Mouse (Mus musculus): Measurements from ENCODE around the gene Vmn1r67. TPM values are rescaled to one million over a fixed set of nuclear protein-coding genes. Genes with fewer than 3 reads are reported as not detected.

The Vmn1r67 gene
- polyA plus RNA-seq (2014; fragmentation: Nextera tagmentation; extraction: Ambion mirVana), result not detected in 2 replicates

DNA sequence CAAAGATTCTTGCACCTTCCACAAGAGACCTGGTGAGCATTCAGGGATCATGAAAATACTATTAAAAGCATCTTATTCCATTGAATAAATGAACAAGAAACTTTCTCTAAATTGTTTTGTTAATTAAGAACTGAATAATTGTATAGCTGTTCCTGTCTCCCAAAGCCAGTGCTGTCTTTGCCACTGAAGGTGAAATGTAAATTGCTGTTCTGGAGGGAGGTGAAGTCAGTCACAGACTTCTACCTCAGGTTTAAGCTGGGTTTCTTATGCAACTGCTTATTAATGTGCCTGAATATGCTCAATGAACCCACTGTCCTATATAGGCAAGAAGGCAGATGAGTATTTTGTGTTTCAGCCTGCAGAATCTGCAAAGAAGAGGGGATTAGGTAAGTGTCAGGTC is at the start of gene Vmn1r67:
Gene Vmn1r67, plus strand, starts transcription at position 301 of the 400 bp plus-strand sequence.
- no peak within 1 kb of the TSS for H3K4me2 ChIP-seq
- H3K4me1 ChIP-seq (ENCODE audit: control insufficient read depth, insufficient read depth, low read length), result no peaks in the 10 kb centered on the region
- no peak within 1 kb of the TSS for H3K27ac ChIP-seq (ENCODE audit: low read depth, low read length)
- H3K9me3 ChIP-seq (replicated peaks; ENCODE audit: control insufficient read depth, low read length), result peaks cover 9% of the 10 kb centered on the region
- no peak within 1 kb of the TSS for H3K9ac ChIP-seq (ENCODE audit: low read depth, low read length)
- no peak for ATAC-seq (replicated peaks; ENCODE audit: insufficient number of reproducible peaks, low FRiP score, low TSS enrichment)
- H3K4me3 ChIP-seq (ENCODE audit: low read depth, low read length), result no peak within 1 kb of the TSS
- H3K27me3 ChIP-seq (ENCODE audit: control insufficient read depth, insufficient read depth, low read length), result no peaks in the 10 kb centered on the region
- H3K36me3 ChIP-seq (ENCODE audit: control insufficient read depth, insufficient read depth, low read length), result no peaks in the 10 kb centered on the region

DNA sequence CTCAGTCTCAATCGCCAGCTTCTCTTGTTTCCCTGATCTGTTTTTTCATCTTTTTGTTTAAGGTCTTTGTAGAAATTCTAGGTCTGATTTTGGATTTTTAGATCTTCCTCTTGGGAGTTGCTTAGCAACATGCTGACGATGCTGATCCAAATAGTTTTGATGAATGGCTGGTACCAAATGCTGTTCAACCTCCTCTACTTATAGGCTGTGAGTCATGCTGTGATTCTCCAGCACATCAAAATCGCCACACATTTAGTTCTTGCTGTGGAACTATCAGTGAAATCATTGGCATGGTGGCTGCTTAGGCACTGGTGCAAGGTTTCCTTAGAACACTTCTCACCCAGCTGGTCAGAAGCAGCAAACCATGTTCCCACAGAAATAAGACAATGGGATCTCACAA is 15.0 kb downstream of the Vmn1r67 start:
- no peak overlapping the region for H3K4me2 ChIP-seq

DNA sequence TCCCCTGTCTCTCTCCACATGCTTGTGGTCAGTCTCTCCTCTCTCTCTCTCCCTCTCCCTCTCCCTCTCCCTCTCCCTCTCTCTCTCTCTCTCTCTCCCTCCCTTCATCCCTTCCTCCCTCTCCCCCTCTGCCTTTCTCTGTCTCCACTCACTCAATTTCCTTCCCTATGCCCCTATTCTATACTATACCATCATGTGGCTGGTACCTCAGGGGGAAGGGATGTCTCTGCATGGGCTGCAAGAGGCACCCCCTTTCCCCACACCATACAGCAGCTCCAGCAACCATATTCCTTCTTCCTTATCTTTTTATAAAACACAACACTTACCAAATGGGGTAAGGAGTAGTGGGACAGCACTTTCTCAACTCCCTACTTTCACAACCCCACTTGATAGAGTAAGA is 36.7 kb downstream of the Vmn1r67 start:
- Histone ChIP-seq H3K27ac (ENCODE audit: low read depth, low read length) (no peak overlapping the region), H3K4me1 (ENCODE audit: control insufficient read depth, insufficient read depth, low read length) (no peaks in the 10 kb centered on the region), H3K27me3 (ENCODE audit: control insufficient read depth, insufficient read depth, low read length) (no peaks in the 10 kb centered on the region), H3K4me3 (ENCODE audit: low read depth, low read length) (no peak overlapping the region), H3K4me2 (no peak overlapping the region), H3K9me3 (replicated peaks; ENCODE audit: control insufficient read depth, low read length) (0 out of 2 replicates have a peak, but pooled peaks cover 3% of the 10 kb centered on the region), H3K9ac (ENCODE audit: low read depth, low read length) (no peak overlapping the region), H3K36me3 (ENCODE audit: control insufficient read depth, insufficient read depth, low read length) (no peaks in the 10 kb centered on the region)
- ATAC-seq (replicated peaks; ENCODE audit: insufficient number of reproducible peaks, low FRiP score, low TSS enrichment), result no peak

More for the DNA sequence above, 15.0 kb downstream of the Vmn1r67 start:
- Histone ChIP-seq H3K4me3 (ENCODE audit: low read depth, low read length) (no peak overlapping the region), H3K27ac (ENCODE audit: low read depth, low read length) (no peak overlapping the region), H3K9ac (ENCODE audit: low read depth, low read length) (no peak overlapping the region), H3K27me3 (ENCODE audit: control insufficient read depth, insufficient read depth, low read length) (no peaks in the 10 kb centered on the region), H3K36me3 (ENCODE audit: control insufficient read depth, insufficient read depth, low read length) (no peaks in the 10 kb centered on the region), H3K4me1 (ENCODE audit: control insufficient read depth, insufficient read depth, low read length) (no peaks in the 10 kb centered on the region), H3K9me3 (replicated peaks; ENCODE audit: control insufficient read depth, low read length) (peaks cover 14% of the 10 kb centered on the region; the same call in 1 of the 2 replicates)
- ATAC-seq (replicated peaks; ENCODE audit: insufficient number of reproducible peaks, low FRiP score, low TSS enrichment), result no peak
- 59% methylated on average over 3 of the region's 3 CpGs for WGBS (ENCODE audit: insufficient replicate concordance)

DNA sequence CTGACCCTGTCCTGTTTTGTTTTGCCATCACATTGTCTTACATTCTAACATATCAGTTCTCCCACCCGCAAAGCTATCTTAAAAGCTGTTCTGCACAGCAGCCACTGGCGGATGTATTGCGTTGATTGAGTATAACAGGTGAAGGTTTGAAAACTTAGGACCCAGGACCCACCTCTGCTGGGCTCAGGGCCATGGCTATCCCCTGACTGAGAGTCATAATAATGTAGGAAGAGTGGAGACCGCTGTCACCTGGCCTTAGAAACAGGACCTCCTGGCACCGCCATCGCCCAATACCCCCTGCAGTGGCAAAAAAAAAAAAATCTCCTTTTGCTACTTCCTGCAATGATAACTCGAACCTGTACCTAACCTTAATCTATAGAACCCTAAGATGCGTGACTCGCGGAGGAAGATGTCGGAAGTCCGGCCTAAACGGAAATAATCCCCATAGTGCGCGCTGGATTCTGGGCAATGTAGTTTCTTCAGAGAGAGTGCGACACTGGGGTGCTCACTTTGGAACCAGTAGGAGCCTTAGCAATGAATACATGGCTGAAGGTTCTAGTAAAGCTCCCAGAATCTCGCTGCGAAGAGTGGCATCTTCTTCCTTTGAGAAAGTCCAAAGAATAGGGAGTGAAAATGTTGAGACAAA is 37.6 kb downstream of the Vmn1r67 start:
- H3K4me2 ChIP-seq, result peak overlapping the region; percentile 22; the same call in 1 of the 2 replicates
- H3K27ac ChIP-seq (ENCODE audit: low read depth, low read length), result no peak overlapping the region
- no peaks in the 10 kb centered on the region for H3K36me3 ChIP-seq (ENCODE audit: control insufficient read depth, insufficient read depth, low read length)
- ATAC-seq (replicated peaks; ENCODE audit: insufficient number of reproducible peaks, low FRiP score, low TSS enrichment), result no peak
- 0 out of 2 replicates have a peak, but pooled peaks cover 3% of the 10 kb centered on the region for H3K9me3 ChIP-seq (replicated peaks; ENCODE audit: control insufficient read depth, low read length)
- H3K9ac ChIP-seq (ENCODE audit: low read depth, low read length), result no peak overlapping the region
- no peaks in the 10 kb centered on the region for H3K27me3 ChIP-seq (ENCODE audit: control insufficient read depth, insufficient read depth, low read length)
- H3K4me3 ChIP-seq (ENCODE audit: low read depth, low read length), result no peak overlapping the region
- WGBS (ENCODE audit: insufficient replicate concordance), result 58% methylated on average over 18 of the region's 18 CpGs
- no peaks in the 10 kb centered on the region for H3K4me1 ChIP-seq (ENCODE audit: control insufficient read depth, insufficient read depth, low read length)

- Histone ChIP-seq H3K9ac (ENCODE audit: low read depth, low read length) (peak within 1 kb of the TSS; percentile 83), H3K36me3 (ENCODE audit: control insufficient read depth, insufficient read depth, low read length) (peaks cover 20% of the 10 kb centered on the region), H3K27me3 (ENCODE audit: control insufficient read depth, insufficient read depth, low read length) (no peaks in the 10 kb centered on the region), H3K9me3 (replicated peaks; ENCODE audit: control insufficient read depth, low read length) (no peaks in the 10 kb centered on the region), H3K4me3 (ENCODE audit: low read depth, low read length) (peak within 1 kb of the TSS; percentile 70), H3K4me1 (ENCODE audit: control insufficient read depth, insufficient read depth, low read length) (0 out of 2 replicates have a peak, but pooled peaks cover 5% of the 10 kb centered on the region), H3K4me2 (peak within 1 kb of the TSS; percentile 73), H3K27ac (ENCODE audit: low read depth, low read length) (no peak within 1 kb of the TSS)
- ATAC-seq (replicated peaks; ENCODE audit: insufficient number of reproducible peaks, low FRiP score, low TSS enrichment), result peak; percentile 94
- WGBS (ENCODE audit: insufficient replicate concordance), result 2% methylated on average over 33 of the region's 33 CpGs
These were observed 51.8 kb downstream of the Vmn1r67 start, which contains the start of gene Zik1 for GRCm38 (mm10) chr7:10494786-10495521. Gene Zik1 (minus strand): TSS chr7:10495394.

DNA sequence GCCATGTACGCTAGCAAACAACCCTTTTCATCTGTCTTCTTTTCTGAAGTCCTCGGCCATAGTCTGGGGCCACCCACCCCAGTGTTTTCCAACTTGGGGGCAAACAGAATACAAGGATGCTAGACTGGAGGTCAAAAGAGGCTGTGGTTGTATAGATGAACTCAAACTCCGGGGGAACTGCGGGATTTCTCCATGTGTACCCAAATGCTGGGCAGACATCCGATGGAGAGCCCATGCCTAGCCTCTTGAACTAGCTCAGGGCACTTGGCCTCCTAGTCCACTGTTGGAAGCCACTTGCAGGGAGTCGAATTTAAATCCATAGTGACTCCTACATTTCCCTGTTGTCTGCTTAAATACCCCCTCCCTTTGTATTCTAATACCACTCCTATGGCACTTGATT is 52.4 kb downstream of the Vmn1r67 start:
- Histone ChIP-seq H3K27me3 (ENCODE audit: control insufficient read depth, insufficient read depth, low read length) (no peaks in the 10 kb centered on the region), H3K27ac (ENCODE audit: low read depth, low read length) (no peak overlapping the region), H3K4me3 (ENCODE audit: low read depth, low read length) (peak overlapping the region; percentile 70), H3K4me2 (peak overlapping the region; percentile 73), H3K9ac (ENCODE audit: low read depth, low read length) (no peak overlapping the region; the same call in 1 of the 2 replicates), H3K9me3 (replicated peaks; ENCODE audit: control insufficient read depth, low read length) (no peaks in the 10 kb centered on the region), H3K4me1 (ENCODE audit: control insufficient read depth, insufficient read depth, low read length) (0 out of 2 replicates have a peak, but pooled peaks cover 5% of the 10 kb centered on the region), H3K36me3 (ENCODE audit: control insufficient read depth, insufficient read depth, low read length) (peaks cover 14% of the 10 kb centered on the region)
- WGBS (ENCODE audit: insufficient replicate concordance), result 37% methylated on average over 6 of the region's 6 CpGs
- ATAC-seq (replicated peaks; ENCODE audit: insufficient number of reproducible peaks, low FRiP score, low TSS enrichment), result 0 out of 2 replicates have a peak, but pooled peaks have one; percentile 3

Other genes starting within 250 kb of the Vmn1r67 start
- not detected in 2 replicates for gene Vmn1r66, start 165.3 kb upstream of the Vmn1r67 start, polyA plus RNA-seq (2014; fragmentation: Nextera tagmentation; extraction: Ambion mirVana)
- 10.6 and 13.1 TPM in 2 replicates for gene Zik1, start 52.1 kb downstream of the Vmn1r67 start, polyA plus RNA-seq (2014; fragmentation: Nextera tagmentation; extraction: Ambion mirVana)
- gene Vmn1r68, start 115.2 kb downstream of the Vmn1r67 start, polyA plus RNA-seq (2014; fragmentation: Nextera tagmentation; extraction: Ambion mirVana), result not detected in 2 replicates
- gene Vmn1r69, start 170.3 kb downstream of the Vmn1r67 start, polyA plus RNA-seq (2014; fragmentation: Nextera tagmentation; extraction: Ambion mirVana), result not detected in 2 replicates
- not detected in 2 replicates for gene Vmn1r70, start 188.2 kb downstream of the Vmn1r67 start, polyA plus RNA-seq (2014; fragmentation: Nextera tagmentation; extraction: Ambion mirVana)
- not detected in 2 replicates for gene Nlrp4b, start 244.5 kb downstream of the Vmn1r67 start, polyA plus RNA-seq (2014; fragmentation: Nextera tagmentation; extraction: Ambion mirVana)

All from heart, embryonic 11.5 days (tissue).